Mouse (Mus musculus): Measurements from ENCODE around the gene Mef2b.

GRCm38 (mm10) chr8:70200098-70200681, 60.7 kb downstream of the Mef2b start:
- TF ChIP-seq MYOD1 (IDR thresholded peaks at IDR 0.05; ENCODE audit: control insufficient read depth in 1 of 3, insufficient read length in 2 of 3, low read depth in 2 of 3) (no peak), POLR2AphosphoS2 (IDR thresholded peaks at IDR 0.05; ENCODE audit: insufficient read length, low read depth) (no peak), USF1 (IDR thresholded peaks at IDR 0.05; ENCODE audit: low read depth) (no peak), POLR2A (IDR thresholded peaks at IDR 0.05; ENCODE audit: insufficient read length, low read depth) (no peak), TCF3 (IDR thresholded peaks at IDR 0.05; ENCODE audit: insufficient read length, low read depth) (no peak)

Data from myocyte (in vitro differentiated cells).